Mouse (Mus musculus) liver, embryonic 14.5 days (tissue): Measurements from ENCODE around the gene Bloc1s5. TPM values are rescaled to one million over a fixed set of nuclear protein-coding genes. Genes with fewer than 3 reads are reported as not detected.

Experiments
- ATAC-seq: fragments of 200-750 bp; cut with Nextera tagmentation; 2 replicates; pipeline ENCODE4 v1.8.0; 2017; ENCODE audit warnings: moderate number of reproducible peaks, mild to moderate bottlenecking, moderate library complexity; ENCODE audit not compliant: insufficient read depth
- DNase-seq, 3 experiments: peaks; one replicate each; pipeline ENCODE4 v3.0.0-alpha.2; 2012 to 2013; ENCODE audit warnings: low read depth in 3 of 3, low spot score in 3 of 3
- H3K27ac ChIP-seq: fragments of 300-500 bp; sonication (generic); 2 replicates; pipeline ENCODE4 v1.5.1; 2014; ENCODE audit warnings: moderate library complexity, mild to moderate bottlenecking, control low read depth, inconsistent platforms
- H3K27me3 ChIP-seq: fragments of 300-500 bp; sonication (generic); 2 replicates; pipeline ENCODE4 v1.6.1; 2014; ENCODE audit warnings: mild to moderate bottlenecking, low read length, moderate library complexity; ENCODE audit not compliant: control insufficient read depth, insufficient read depth
- H3K36me3 ChIP-seq: fragments of 300-500 bp; sonication (generic); replicated peaks from 2 replicates; pipeline ENCODE4 v1.6.1; 2014; ENCODE audit warnings: low read depth; ENCODE audit not compliant: control insufficient read depth, insufficient read depth
- H3K4me1 ChIP-seq, 2 experiments: fragments of 200-500 bp in 1 of 2; fragments of 300-500 bp in 1 of 2; sonication (generic) in 1 of 2; replicated peaks; 2 replicates each; pipeline ENCODE4 v1.6.1; 2012 to 2014; ENCODE audit warnings: antibody characterized with exemption in 1 of 2, inconsistent platforms in 1 of 2, low read length in 1 of 2; ENCODE audit not compliant: control insufficient read depth in 2 of 2, insufficient read depth in 2 of 2
- H3K4me2 ChIP-seq: fragments of 300-500 bp; sonication (generic); 2 replicates; pipeline ENCODE4 v1.6.1; 2014; ENCODE audit warnings: low read depth, mild to moderate bottlenecking, control low read depth, moderate library complexity
- H3K4me3 ChIP-seq, 2 experiments: fragments of 200-500 bp in 1 of 2; fragments of 300-500 bp in 1 of 2; sonication (generic) in 1 of 2; 2 replicates each; pipeline ENCODE4 v1.5.1; 2012 to 2014; ENCODE audit warnings: low read depth in 2 of 2, low read length in 2 of 2, mild to moderate bottlenecking in 2 of 2, control low read depth in 1 of 2, inconsistent platforms in 1 of 2, moderate library complexity in 1 of 2; ENCODE audit not compliant: insufficient read depth in 1 of 2
- H3K9ac ChIP-seq: fragments of 300-500 bp; sonication (generic); replicated peaks from 2 replicates; pipeline ENCODE4 v1.6.1; 2014; ENCODE audit warnings: mild to moderate bottlenecking, control low read depth, moderate library complexity
- H3K9me3 ChIP-seq: fragments of 300-500 bp; sonication (generic); 2 replicates; pipeline ENCODE4 v1.6.1; 2016; ENCODE audit warnings: low read length, mixed read lengths; ENCODE audit not compliant: control insufficient read depth
- CTCF ChIP-seq: IDR thresholded peaks from 2 replicates; pipeline ENCODE4 v1.5.1; 2016; ENCODE audit warnings: antibody characterized with exemption, low read depth, control low read depth
- EP300 ChIP-seq: IDR thresholded peaks from 2 replicates; pipeline ENCODE4 v1.6.1; 2016; ENCODE audit warnings: antibody characterized with exemption, low read depth
- WGBS: fragments of 180-500 bp; shearing (Covaris S2); extraction: QIAGEN DNeasy Blood & Tissue Kit; methylation state at CpG from one replicate; pipeline ENCODE4 v1.1.7; 2014; ENCODE audit not compliant: insufficient replicate concordance; 5-methylcytosine and 5-hydroxymethylcytosine counted together
- polyA plus RNA-seq, 2 experiments: library from polyadenylated mRNA; depleted of rRNA in 1 of 2; stranded (reverse) in 1 of 2; unstranded in 1 of 2; fragments of >200 nt; fragmentation: Nextera tagmentation in 1 of 2; extraction: Ambion mirVana in 1 of 2; gene quantifications; 2 replicates each; pipeline versions ENCODE4 v1.2.1 to v1.2.3; 2012 to 2014

Bloc1s5 gene
- polyA plus RNA-seq, 2 experiments: 3.6 to 10.4 TPM

- no peak overlapping the region for H3K27ac ChIP-seq
- WGBS: 38% methylated on average over 11 of the region's 11 CpGs
Measured at GRCm38 (mm10) chr13:38554611-38555010, 80.3 kb downstream of the Bloc1s5 start.

GRCm38 (mm10) chr13:38554210-38554609 lies 80.7 kb downstream of the Bloc1s5 start:
- WGBS: 36% methylated on average over 3 of the region's 3 CpGs
- H3K27ac ChIP-seq: no peak overlapping the region
- no peak overlapping the region for H3K9ac ChIP-seq
- H3K4me3 ChIP-seq: no peak overlapping the region
- TF ChIP-seq CTCF (no peak), EP300 (no peak)
- H3K27me3 ChIP-seq: no peaks in the 10 kb centered on the region
- no peak for DNase-seq
- peaks cover 0 to 2% of the 10 kb centered on the region in 2 experiments; a peak in 1 of 4 replicates for H3K4me1 ChIP-seq
- H3K36me3 ChIP-seq: no peaks in the 10 kb centered on the region
- ATAC-seq: no peak
- no peaks in the 10 kb centered on the region for H3K9me3 ChIP-seq
- H3K4me2 ChIP-seq: no peak overlapping the region

More at GRCm38 (mm10) chr13:38554611-38555010, 80.3 kb downstream of the Bloc1s5 start:
- Histone ChIP-seq H3K4me1 (peaks cover 0 to 2% of the 10 kb centered on the region in 2 experiments; a peak in 1 of 4 replicates), H3K9me3 (no peaks in the 10 kb centered on the region), H3K36me3 (no peaks in the 10 kb centered on the region), H3K27me3 (no peaks in the 10 kb centered on the region), H3K9ac (no peak overlapping the region), H3K4me2 (no peak overlapping the region), H3K4me3 (no peak overlapping the region)
- no peak for TF ChIP-seq CTCF
- no peak for TF ChIP-seq EP300
- ATAC-seq (no peak), DNase-seq (no peak)

- Histone ChIP-seq H3K27ac (no peak overlapping the region), H3K4me1 (no peaks in the 10 kb centered on the region), H3K4me3 (no peak overlapping the region), H3K9me3 (no peaks in the 10 kb centered on the region), H3K36me3 (no peaks in the 10 kb centered on the region), H3K27me3 (no peaks in the 10 kb centered on the region), H3K9ac (no peak overlapping the region), H3K4me2 (no peak overlapping the region)
- ATAC-seq (no peak), DNase-seq (no peak)
- 60% methylated on average over 5 of the region's 5 CpGs for WGBS
- TF ChIP-seq CTCF (peak; percentile 33; the same call in 1 of the 2 replicates), EP300 (no peak)
Measured at GRCm38 (mm10) chr13:38548681-38549080, 86.2 kb downstream of the Bloc1s5 start.

- Histone ChIP-seq H3K27ac (no peak overlapping the region), H3K27me3 (no peaks in the 10 kb centered on the region), H3K9ac (no peak overlapping the region), H3K9me3 (no peaks in the 10 kb centered on the region), H3K4me1 (no peaks in the 10 kb centered on the region), H3K4me2 (no peak overlapping the region), H3K36me3 (no peaks in the 10 kb centered on the region), H3K4me3 (no peak overlapping the region)
- no peak for ATAC-seq
- no peak for DNase-seq
- TF ChIP-seq EP300 (no peak), CTCF (no peak)
- WGBS: 64% methylated on average over 5 of the region's 5 CpGs
Measured at GRCm38 (mm10) chr13:38547717-38548116, 87.2 kb downstream of the Bloc1s5 start.

- Histone ChIP-seq H3K4me1 (no peaks in the 10 kb centered on the region), H3K36me3 (no peaks in the 10 kb centered on the region), H3K4me3 (no peak overlapping the region), H3K9me3 (no peaks in the 10 kb centered on the region), H3K4me2 (no peak overlapping the region), H3K27me3 (no peaks in the 10 kb centered on the region), H3K9ac (no peak overlapping the region), H3K27ac (no peak overlapping the region)
- DNase-seq: no peak
- no peak for ATAC-seq
- WGBS: 59% methylated on average over 4 of the region's 4 CpGs
- no peak for TF ChIP-seq EP300
- no peak for TF ChIP-seq CTCF
Measured at GRCm38 (mm10) chr13:38546754-38547153, 88.2 kb downstream of the Bloc1s5 start.
